Mouse (Mus musculus) MEL (cell line): Measurements from ENCODE around the gene Retsat. TPM values are rescaled to one million over a fixed set of nuclear protein-coding genes. Genes with fewer than 3 reads are reported as not detected.

Experiments used
- DNase-seq: peaks from one replicate; pipeline ENCODE4 v3.0.0; 2011; ENCODE audit warnings: low read depth, low spot score
- H3K27ac ChIP-seq: 2 replicates; pipeline ENCODE4 v1.5.1; 2012; ENCODE audit warnings: low read depth, mild to moderate bottlenecking, control low read depth, low read length, moderate library complexity; ENCODE audit not compliant: control insufficient read depth
- H3K27me3 ChIP-seq, 2 experiments: fragments of 150-350 bp in 1 of 2; sonication (generic) in 1 of 2; 2 replicates each; pipeline ENCODE4 v1.6.1; 2012; ENCODE audit warnings: low read length in 2 of 2, mild to moderate bottlenecking in 2 of 2, improper control_type of control experiment in 1 of 2, moderate library complexity in 1 of 2; ENCODE audit not compliant: insufficient read depth in 2 of 2, control insufficient read depth in 1 of 2
- H3K36me3 ChIP-seq, 2 experiments: 2 replicates each; pipeline ENCODE4 v1.6.1; 2012 to 2014; ENCODE audit warnings: low read length in 2 of 2, improper control_type of control experiment in 1 of 2, inconsistent platforms in 1 of 2, mild to moderate bottlenecking in 1 of 2; ENCODE audit not compliant: insufficient read depth in 2 of 2, control insufficient read depth in 1 of 2
- H3K4me1 ChIP-seq, 2 experiments: fragments of 150-350 bp in 1 of 2; sonication (generic) in 1 of 2; 2 replicates each; pipeline ENCODE4 v1.6.1; 2012; ENCODE audit warnings: low read length in 2 of 2, improper control_type of control experiment in 1 of 2, mild to moderate bottlenecking in 1 of 2; ENCODE audit not compliant: insufficient read depth in 2 of 2, control insufficient read depth in 1 of 2
- H3K4me3 ChIP-seq, 2 experiments: fragments of 150-350 bp in 1 of 2; sonication (generic) in 1 of 2; 2 replicates each; pipeline ENCODE4 v1.5.1; 2012; ENCODE audit warnings: low read depth in 2 of 2, low read length in 2 of 2, mild to moderate bottlenecking in 2 of 2, moderate library complexity in 2 of 2, control low read depth in 1 of 2, improper control_type of control experiment in 1 of 2; ENCODE audit not compliant: control insufficient read depth in 1 of 2, insufficient read depth in 1 of 2
- H3K79me2 ChIP-seq: 2 replicates; pipeline ENCODE4 v1.6.1; 2012; ENCODE audit warnings: mild to moderate bottlenecking, low read length, moderate library complexity; ENCODE audit not compliant: control insufficient read depth, poor library complexity, insufficient read depth
- H3K9ac ChIP-seq: 2 replicates; pipeline ENCODE4 v1.6.1; 2012; ENCODE audit warnings: low read depth, mild to moderate bottlenecking, control low read depth, low read length, moderate library complexity; ENCODE audit not compliant: control insufficient read depth, poor library complexity, severe bottlenecking
- H3K9me3 ChIP-seq: fragments of 150-350 bp; sonication (generic); replicated peaks from 2 replicates; pipeline ENCODE4 v1.6.1; 2012; ENCODE audit warnings: mild to moderate bottlenecking, low read length, improper control_type of control experiment, moderate library complexity; ENCODE audit not compliant: insufficient read depth
- BHLHE40 ChIP-seq: IDR thresholded peaks from 2 replicates; pipeline ENCODE4 v1.6.1; 2012; ENCODE audit warnings: low read depth, mild to moderate bottlenecking, inconsistent platforms, low read length, improper control_type of control experiment, borderline replicate concordance
- CHD1 ChIP-seq: IDR thresholded peaks from 2 replicates; pipeline ENCODE4 v1.6.1; 2012; ENCODE audit warnings: low read depth, mild to moderate bottlenecking, inconsistent platforms, low read length, improper control_type of control experiment
- CHD2 ChIP-seq: IDR thresholded peaks from 2 replicates; pipeline ENCODE4 v1.6.1; 2011; ENCODE audit warnings: low read length, improper control_type of control experiment
- CTCF ChIP-seq, 3 experiments: IDR thresholded peaks in 2 of 3; conservative IDR thresholded peaks in 1 of 3; 2 replicates each; pipeline ENCODE4 v1.5.1; 2011 to 2012; ENCODE audit warnings: low read length in 3 of 3, low read depth in 2 of 3, mild to moderate bottlenecking in 2 of 3, improper control_type of control experiment in 1 of 3, inconsistent platforms in 1 of 3, mixed read lengths in 1 of 3, moderate library complexity in 1 of 3; ENCODE audit not compliant: control insufficient read depth in 1 of 3, insufficient read depth in 1 of 3, poor library complexity in 1 of 3, severe bottlenecking in 1 of 3
- E2F4 ChIP-seq: IDR thresholded peaks from 2 replicates; pipeline ENCODE4 v1.6.1; 2011; ENCODE audit warnings: low read depth, low read length, improper control_type of control experiment, borderline replicate concordance
- EP300 ChIP-seq, 2 experiments: IDR thresholded peaks; 2 replicates each; pipeline ENCODE4 v1.6.1; 2011; ENCODE audit warnings: improper control_type of control experiment in 2 of 2, low read length in 2 of 2, low read depth in 1 of 2, mild to moderate bottlenecking in 1 of 2
- ETS1 ChIP-seq: IDR thresholded peaks from 2 replicates; pipeline ENCODE4 v1.6.1; 2012; ENCODE audit warnings: low read depth, mild to moderate bottlenecking, inconsistent platforms, low read length, improper control_type of control experiment, moderate library complexity
- GABPA ChIP-seq: IDR thresholded peaks from 2 replicates; pipeline ENCODE4 v1.6.1; 2012; ENCODE audit warnings: low read depth, mild to moderate bottlenecking, inconsistent platforms, low read length, improper control_type of control experiment, moderate library complexity
- GATA1 ChIP-seq: IDR thresholded peaks from 2 replicates; pipeline ENCODE4 v1.6.1; 2011; ENCODE audit warnings: low read depth, low read length, improper control_type of control experiment
- JUND ChIP-seq: IDR thresholded peaks from 2 replicates; pipeline ENCODE4 v1.6.1; 2011; ENCODE audit warnings: low read depth, mild to moderate bottlenecking, improper control_type of control experiment, low read length
- KAT2A ChIP-seq: conservative IDR thresholded peaks from 2 replicates; pipeline ENCODE4 v1.6.1; 2012; ENCODE audit warnings: low read depth, low read length, improper control_type of control experiment, inconsistent platforms
- MAFK ChIP-seq: IDR thresholded peaks from 2 replicates; pipeline ENCODE4 v1.6.1; 2011; ENCODE audit warnings: low read depth, mild to moderate bottlenecking, low read length, improper control_type of control experiment, borderline replicate concordance
- MAX ChIP-seq: IDR thresholded peaks from 2 replicates; pipeline ENCODE4 v1.6.1; 2011; ENCODE audit warnings: low read length, improper control_type of control experiment
- MAZ ChIP-seq: IDR thresholded peaks from 2 replicates; pipeline ENCODE4 v1.6.1; 2012; ENCODE audit warnings: low read depth, mild to moderate bottlenecking, inconsistent platforms, low read length, improper control_type of control experiment
- MEF2A ChIP-seq: IDR thresholded peaks from 2 replicates; pipeline ENCODE4 v1.6.1; 2014; ENCODE audit warnings: low read depth, mild to moderate bottlenecking, inconsistent platforms, low read length, improper control_type of control experiment; ENCODE audit not compliant: poor library complexity, insufficient replicate concordance, severe bottlenecking; ENCODE audit errors: extremely low read depth
- MXI1 ChIP-seq: IDR thresholded peaks from 2 replicates; pipeline ENCODE4 v1.6.1; 2011; ENCODE audit warnings: mild to moderate bottlenecking, low read depth, low read length, improper control_type of control experiment
- MYB ChIP-seq: IDR thresholded peaks from 2 replicates; pipeline ENCODE4 v1.6.1; 2011; ENCODE audit warnings: mild to moderate bottlenecking, low read depth, low read length, improper control_type of control experiment
- MYC ChIP-seq: IDR thresholded peaks from 2 replicates; pipeline ENCODE4 v1.6.1; 2011; ENCODE audit warnings: low read depth, mild to moderate bottlenecking, low read length, improper control_type of control experiment, moderate library complexity
- NRF1 ChIP-seq: IDR thresholded peaks from 2 replicates; pipeline ENCODE4 v1.6.1; 2014; ENCODE audit warnings: low read depth, mild to moderate bottlenecking, inconsistent platforms, low read length, improper control_type of control experiment, moderate library complexity; ENCODE audit not compliant: poor library complexity, insufficient read depth, severe bottlenecking
- POLR2A ChIP-seq, 2 experiments: IDR thresholded peaks; 2 replicates each; pipeline ENCODE4 v1.6.1; 2011 to 2012; ENCODE audit warnings: low read length in 2 of 2, mild to moderate bottlenecking in 2 of 2, control low read depth in 1 of 2, improper control_type of control experiment in 1 of 2, low read depth in 1 of 2, moderate library complexity in 1 of 2; ENCODE audit not compliant: control insufficient read depth in 1 of 2, insufficient read depth in 1 of 2, poor library complexity in 1 of 2
- POLR2AphosphoS2 ChIP-seq: IDR thresholded peaks from 2 replicates; pipeline ENCODE4 v1.6.1; 2011; ENCODE audit warnings: low read length, improper control_type of control experiment
- POLR2AphosphoS5 ChIP-seq: IDR thresholded peaks from 2 replicates; pipeline ENCODE4 v1.6.1; 2012; ENCODE audit warnings: low read depth, borderline replicate concordance, mild to moderate bottlenecking, inconsistent platforms, low read length, moderate library complexity, mixed read lengths
- RAD21 ChIP-seq: IDR thresholded peaks from 2 replicates; pipeline ENCODE4 v1.6.1; 2011; ENCODE audit warnings: mild to moderate bottlenecking, low read depth, low read length, improper control_type of control experiment
- RCOR1 ChIP-seq: IDR thresholded peaks from 2 replicates; pipeline ENCODE4 v1.6.1; 2012; ENCODE audit warnings: low read depth, mild to moderate bottlenecking, inconsistent platforms, low read length, improper control_type of control experiment
- SIN3A ChIP-seq: IDR thresholded peaks from 2 replicates; pipeline ENCODE4 v1.6.1; 2012; ENCODE audit warnings: low read length, improper control_type of control experiment, inconsistent platforms
- SMC3 ChIP-seq: IDR thresholded peaks from 2 replicates; pipeline ENCODE4 v1.6.1; 2011; ENCODE audit warnings: low read depth, low read length, improper control_type of control experiment
- TBP ChIP-seq: IDR thresholded peaks from 2 replicates; pipeline ENCODE4 v1.8.0; 2011; ENCODE audit warnings: low read depth, low read length, improper control_type of control experiment
- TCF12 ChIP-seq: IDR thresholded peaks from 2 replicates; pipeline ENCODE4 v1.6.1; 2014; ENCODE audit warnings: low read depth, mild to moderate bottlenecking, inconsistent platforms, low read length, improper control_type of control experiment, moderate library complexity
- USF1 ChIP-seq: IDR thresholded peaks from 2 replicates; pipeline ENCODE4 v1.6.1; 2014; ENCODE audit warnings: low read depth, mild to moderate bottlenecking, inconsistent platforms, low read length, improper control_type of control experiment, moderate library complexity
- USF2 ChIP-seq, 2 experiments: IDR thresholded peaks; 2 replicates each; pipeline ENCODE4 v1.6.1; 2011 to 2012; ENCODE audit warnings: improper control_type of control experiment in 2 of 2, low read length in 2 of 2, borderline replicate concordance in 1 of 2, inconsistent platforms in 1 of 2, low read depth in 1 of 2, mild to moderate bottlenecking in 1 of 2; ENCODE audit not compliant: insufficient read depth in 1 of 2
- ZC3H11A ChIP-seq: IDR thresholded peaks from 2 replicates; pipeline ENCODE4 v1.6.1; 2012; ENCODE audit warnings: low read depth, mild to moderate bottlenecking, inconsistent platforms, low read length, improper control_type of control experiment
- ZKSCAN1 ChIP-seq: IDR thresholded peaks from 2 replicates; pipeline ENCODE4 v1.6.1; 2012; ENCODE audit warnings: low read depth, mild to moderate bottlenecking, inconsistent platforms, low read length, improper control_type of control experiment, moderate library complexity
- ZMIZ1 ChIP-seq: IDR thresholded peaks from 2 replicates; pipeline ENCODE4 v1.6.1; 2012; ENCODE audit warnings: low read depth, mild to moderate bottlenecking, inconsistent platforms, low read length, improper control_type of control experiment, moderate library complexity
- ZNF384 ChIP-seq: IDR thresholded peaks from 2 replicates; pipeline ENCODE4 v1.6.1; 2012; ENCODE audit warnings: low read depth, mild to moderate bottlenecking, inconsistent platforms, low read length, improper control_type of control experiment
- polyA plus RNA-seq, 2 experiments: library from polyadenylated mRNA; stranded (reverse) in 1 of 2; unstranded in 1 of 2; fragments of >175 nt in 1 of 2; fragments of >200 nt in 1 of 2; gene quantifications; 2 replicates each; pipeline versions ENCODE4 v1.2.1 to v1.2.4; 2012; ENCODE audit warnings: low replicate concordance in 2 of 2, low read depth in 1 of 2; ENCODE audit not compliant: insufficient read length in 2 of 2, insufficient read depth in 1 of 2, missing spikeins in 1 of 2
- total RNA-seq: library from RNA; depleted of rRNA; stranded (reverse); fragments of 300-350 nt; gene quantifications from 2 replicates; pipeline ENCODE4 v1.2.3, GENCODE M21; 2012

Gene Retsat
- total and polyA plus RNA-seq, 3 experiments = 40.3 to 61.5 TPM; not detected in 1

DNA sequence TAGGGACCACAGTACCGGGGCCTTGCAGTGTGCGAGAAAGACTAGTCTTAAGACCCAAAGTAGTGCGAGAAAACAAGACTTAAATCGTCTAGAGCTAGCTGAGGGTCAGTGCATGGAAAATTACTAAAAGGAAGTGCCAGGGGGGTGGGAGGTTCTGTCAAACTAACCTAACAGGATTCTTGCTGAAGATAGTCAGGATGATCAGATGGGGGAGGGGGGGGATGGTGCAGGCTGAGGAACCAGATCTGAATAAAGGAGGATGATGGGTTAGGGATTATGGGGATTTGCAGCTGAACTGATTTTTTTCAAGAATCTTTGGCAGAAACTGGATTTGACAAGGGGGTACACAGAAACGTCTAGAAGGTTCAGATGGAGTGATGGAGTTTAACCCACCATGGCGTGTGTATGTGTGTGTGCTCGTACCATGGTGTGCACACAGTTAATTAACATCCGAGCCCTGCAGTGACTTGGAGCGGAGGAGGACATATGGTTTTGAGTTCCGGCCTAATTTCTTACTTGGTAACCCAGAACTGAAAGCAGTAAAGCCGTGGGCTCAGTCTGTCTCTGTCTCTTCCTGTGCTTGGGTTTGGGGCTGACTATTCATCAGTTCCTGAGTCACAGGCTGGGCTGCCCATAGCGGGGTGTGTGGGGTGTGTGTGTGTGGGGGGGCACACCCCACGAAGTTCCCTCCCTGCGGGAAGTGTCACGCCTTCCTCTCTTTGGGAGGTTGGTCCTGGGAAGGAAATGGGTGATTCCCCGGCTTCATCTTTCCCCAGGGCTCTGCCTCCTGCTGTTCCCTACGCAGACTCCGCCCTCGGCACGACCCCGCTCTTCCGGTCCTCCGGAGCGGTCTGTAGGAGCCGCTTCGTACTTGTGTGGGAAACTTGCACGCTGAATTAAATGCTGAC lies 45.9 kb upstream of the Retsat start:
- peak; percentile 79 for DNase-seq
- Histone ChIP-seq H3K79me2 (peaks cover 23% of the 10 kb centered on the region), H3K27me3 (no peaks in the 10 kb centered on the region), H3K27ac (peak overlapping the region; percentile 76), H3K36me3 (peaks cover 0 to 35% of the 10 kb centered on the region in 2 experiments; a peak in 2 of 4 replicates), H3K4me1 (peaks cover 28 to 45% of the 10 kb centered on the region in 2 experiments), H3K4me3 (peak overlapping the region; percentile 49 to 72), H3K9ac (peak overlapping the region; percentile 77), H3K9me3 (no peaks in the 10 kb centered on the region)
- peak; percentile 7; the same call in 1 of the 2 replicates for TF ChIP-seq TCF12
- peak; percentile 13; the same call in 1 of the 2 replicates for TF ChIP-seq ETS1
- no peak for TF ChIP-seq POLR2AphosphoS5
- peak; percentile 19; the same call in 1 of the 2 replicates for TF ChIP-seq SIN3A
- TF ChIP-seq POLR2A (IDR thresholded peaks at IDR 0.05; ENCODE audit: control insufficient read depth in 1 of 2, insufficient read depth in 1 of 2, low read depth in 1 of 2, low read length in 2 of 2, poor library complexity in 1 of 2) = peak in 1 of 2 experiments; percentile 54; a peak in 1 of 4 replicates
- TF ChIP-seq KAT2A = no peak
- no peak for TF ChIP-seq MEF2A
- TF ChIP-seq RCOR1 = peak; percentile 34
- no peak for TF ChIP-seq USF1
- TF ChIP-seq MAX = no peak
- TF ChIP-seq USF2 (IDR thresholded peaks at IDR 0.05; ENCODE audit: borderline replicate concordance in 1 of 2, insufficient read depth in 1 of 2, low read depth in 1 of 2, low read length in 2 of 2) = no peak
- TF ChIP-seq CTCF (IDR thresholded peaks at IDR 0.05 in 2 of 3, conservative IDR thresholded peaks at IDR 0.05 in 1 of 3; ENCODE audit: control insufficient read depth in 1 of 3, insufficient read depth in 1 of 3, low read depth in 2 of 3, low read length in 3 of 3, poor library complexity in 1 of 3, severe bottlenecking in 1 of 3) = no peak
- TF ChIP-seq MYB = no peak
- TF ChIP-seq CHD2 = peak; percentile 26; the same call in 1 of the 2 replicates
- no peak for TF ChIP-seq POLR2AphosphoS2
- TF ChIP-seq GABPA = no peak
- 0 out of 4 replicates have a peak, but pooled peaks have one; percentile 6 to 13 for TF ChIP-seq EP300 (IDR thresholded peaks at IDR 0.05; ENCODE audit: low read depth in 1 of 2, low read length in 2 of 2)
- peak; percentile 20; the same call in 1 of the 2 replicates for TF ChIP-seq BHLHE40
- TF ChIP-seq JUND = no peak
- no peak for TF ChIP-seq CHD1
- TF ChIP-seq MAFK = no peak
- no peak for TF ChIP-seq ZC3H11A
- TF ChIP-seq TBP = 0 out of 2 replicates have a peak, but pooled peaks have one; percentile 1
- TF ChIP-seq ZKSCAN1 = no peak
- TF ChIP-seq MYC = peak; percentile 13; the same call in 1 of the 2 replicates
- TF ChIP-seq E2F4 = peak; percentile 27; the same call in 1 of the 2 replicates
- TF ChIP-seq ZMIZ1 = no peak
- TF ChIP-seq NRF1 = peak; percentile 50; the same call in 1 of the 2 replicates
- TF ChIP-seq MXI1 = peak; percentile 56
- no peak for TF ChIP-seq RAD21
- no peak for TF ChIP-seq GATA1
- 0 out of 2 replicates have a peak, but pooled peaks have one; percentile 23 for TF ChIP-seq MAZ
- TF ChIP-seq SMC3 = 0 out of 2 replicates have a peak, but pooled peaks have one; percentile 6
- TF ChIP-seq ZNF384 = no peak
